Mouse (Mus musculus) heart, adult 8-10 months (tissue): ENCODE results near the gene Ttf2. TPM values are rescaled to one million over a fixed set of nuclear protein-coding genes. Genes with fewer than 3 reads are reported as not detected.

Experiments
- DNase-seq: peaks from one replicate; pipeline ENCODE4 v3.0.0; 2022; ENCODE audit warnings: low spot score
- total RNA-seq, 4 experiments: library from RNA; stranded (reverse); gene quantifications; 2 replicates each; pipeline ENCODE4 v1.2.4; 2022

Gene Ttf2
- 1 to 10 TPM; 2.1 to 2.8 (median 2.5) TPM for total RNA-seq

DNA sequence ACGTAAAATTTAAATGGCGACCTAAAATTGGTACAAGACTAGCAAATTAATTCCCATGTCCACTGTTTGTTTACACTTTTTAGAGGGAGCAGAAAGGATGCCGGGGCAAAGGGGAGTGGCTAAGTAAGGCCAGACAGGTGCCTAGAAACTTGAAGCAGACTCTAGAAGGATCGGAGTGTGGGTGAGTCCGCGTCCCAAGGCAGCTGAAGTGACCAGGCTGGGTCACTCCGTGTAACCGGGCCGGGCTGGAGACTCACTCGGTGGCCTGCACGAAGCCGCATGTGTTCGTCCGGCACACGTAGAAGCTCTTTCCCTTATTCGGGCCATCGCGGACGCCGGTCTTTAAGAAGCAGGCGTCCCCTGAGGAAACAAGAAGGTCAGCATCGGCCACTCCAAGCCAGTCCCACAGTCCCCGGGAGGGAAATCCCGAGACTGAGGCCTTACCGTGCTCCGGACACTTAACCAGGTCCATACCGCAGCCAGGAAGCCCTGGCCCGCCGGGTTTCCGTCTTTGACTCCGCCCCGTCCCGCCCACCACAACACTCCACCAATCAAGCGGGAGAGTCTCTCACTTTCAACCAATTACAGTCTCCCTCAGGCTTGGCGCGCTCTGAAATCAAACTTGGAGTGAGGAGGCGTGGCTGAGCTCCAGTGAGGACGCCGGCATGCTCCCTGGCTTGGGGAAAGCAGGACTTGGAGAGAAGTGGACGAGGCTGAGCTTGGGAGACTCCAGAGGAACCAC lies at the start of gene Ttf2:
TSS of gene Ttf2 (minus strand) at position 488 of the 742 bp plus-strand sequence.
- DNase-seq: peak; percentile 96

DNA sequence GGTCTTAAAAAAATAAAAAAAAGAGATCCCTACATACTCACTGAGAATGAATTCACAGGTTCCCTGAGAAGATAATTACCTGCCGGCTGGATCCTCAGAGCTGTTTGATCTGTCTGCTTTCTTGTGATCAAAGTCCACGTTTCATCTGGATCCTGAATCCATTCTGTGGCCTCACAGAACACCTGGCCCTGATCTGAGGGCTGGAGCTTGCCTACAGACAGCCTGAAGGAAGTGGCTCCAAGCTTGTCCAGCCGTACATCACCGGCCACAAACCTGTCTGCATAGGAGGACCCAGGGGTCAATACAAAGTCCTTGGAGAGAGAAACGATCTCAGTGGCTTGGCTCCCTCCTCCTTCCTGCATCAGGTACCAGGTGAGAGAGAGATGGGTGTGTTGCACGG lies 49.0 kb upstream of the Ttf2 start:
- no peak for DNase-seq

DNA sequence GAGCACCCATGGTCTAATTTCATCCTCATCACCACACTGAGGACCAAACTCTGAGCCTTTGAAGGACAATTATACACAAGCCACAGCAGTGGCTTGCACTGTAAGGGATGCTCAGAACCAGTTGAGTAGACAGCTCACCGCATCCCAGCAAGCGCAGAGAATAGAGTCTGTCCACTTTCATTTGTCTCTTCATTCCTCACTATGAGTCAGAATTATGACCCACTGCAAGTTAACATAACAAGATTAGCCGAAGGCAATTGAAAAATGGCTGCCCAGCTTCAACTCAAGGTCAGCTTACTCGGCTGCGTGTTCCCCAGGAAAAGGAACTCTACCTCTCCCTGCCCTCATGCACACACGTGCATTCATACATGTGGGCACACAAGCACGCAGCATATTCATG lies 46.6 kb upstream of the Ttf2 start:
- DNase-seq: no peak

DNA sequence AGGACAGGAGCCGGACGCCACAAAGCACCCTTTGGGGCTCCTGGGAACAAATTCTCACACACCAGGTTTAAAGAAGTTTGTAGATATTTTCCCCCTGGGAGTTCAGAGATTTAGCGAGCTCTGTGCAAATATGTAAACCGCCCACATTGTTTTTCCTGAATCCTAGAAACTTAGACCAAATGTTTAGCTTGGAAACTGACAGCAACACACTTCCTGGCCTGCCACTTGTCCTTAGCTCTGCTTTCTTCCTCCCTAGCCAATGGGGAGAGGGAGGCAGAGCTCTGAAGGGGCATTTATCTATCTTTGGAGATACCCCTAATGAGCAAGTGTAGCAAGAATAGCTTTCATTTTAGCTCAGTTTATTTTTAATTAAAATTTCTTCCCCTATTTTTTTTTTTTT lies 45.8 kb upstream of the Ttf2 start:
- DNase-seq: no peak

DNA sequence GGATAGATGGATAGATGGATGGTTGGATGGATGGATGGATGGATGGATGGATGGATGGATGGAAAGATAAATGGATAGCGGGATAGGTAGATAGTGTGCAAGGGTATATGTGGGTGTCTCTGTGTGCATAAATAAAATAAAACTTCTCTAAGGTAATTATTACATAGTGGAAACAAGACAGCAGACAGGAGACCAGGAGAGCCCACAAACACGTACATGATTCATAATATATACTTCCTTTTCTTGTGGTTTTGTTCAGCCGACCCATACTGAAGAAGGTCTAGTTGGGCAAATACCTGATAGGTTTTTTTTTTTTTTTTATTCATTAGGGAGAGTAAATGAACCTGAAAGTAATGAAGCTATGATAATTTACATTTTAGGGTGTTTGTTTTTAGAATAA lies 44.1 kb upstream of the Ttf2 start:
- DNase-seq: no peak

DNA sequence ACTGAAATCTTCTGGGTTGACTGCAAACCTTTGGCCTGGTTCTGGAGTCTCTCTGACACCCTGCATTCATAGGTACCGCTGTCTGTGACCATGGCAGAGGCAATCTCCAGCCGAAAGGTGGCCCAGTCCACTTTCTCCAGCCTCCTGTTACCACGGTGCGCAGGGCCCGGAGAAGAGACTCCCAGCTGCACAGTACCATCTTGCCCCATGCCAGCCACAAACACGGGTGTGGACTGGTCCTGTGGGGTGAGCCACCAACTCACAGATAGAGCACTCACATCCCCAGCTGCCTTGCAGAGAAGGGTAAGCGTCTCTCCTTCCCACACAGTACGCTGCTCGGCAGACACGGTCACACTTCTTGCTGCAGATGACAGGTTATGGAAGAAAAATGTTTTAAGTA lies 43.5 kb upstream of the Ttf2 start:
- no peak for DNase-seq

DNA sequence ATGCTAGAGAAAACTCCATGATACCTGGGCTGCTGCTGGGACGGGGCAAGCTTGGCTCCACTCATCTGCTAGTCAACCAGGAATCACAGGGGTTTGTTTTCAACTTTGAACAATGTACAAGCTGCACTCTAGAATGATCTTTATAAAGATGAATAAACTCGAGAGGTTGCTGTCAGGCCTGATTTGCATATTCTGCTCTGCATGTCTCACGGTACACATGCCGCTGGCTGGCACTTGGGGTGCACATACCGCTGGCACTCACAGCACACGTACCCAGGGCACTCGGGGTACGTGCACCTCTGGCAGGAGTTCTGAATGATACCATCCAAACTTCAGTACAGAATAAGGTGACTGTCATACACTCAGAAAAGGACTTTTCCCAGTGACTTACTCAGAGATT lies 43.1 kb upstream of the Ttf2 start:
- DNase-seq: no peak

DNA sequence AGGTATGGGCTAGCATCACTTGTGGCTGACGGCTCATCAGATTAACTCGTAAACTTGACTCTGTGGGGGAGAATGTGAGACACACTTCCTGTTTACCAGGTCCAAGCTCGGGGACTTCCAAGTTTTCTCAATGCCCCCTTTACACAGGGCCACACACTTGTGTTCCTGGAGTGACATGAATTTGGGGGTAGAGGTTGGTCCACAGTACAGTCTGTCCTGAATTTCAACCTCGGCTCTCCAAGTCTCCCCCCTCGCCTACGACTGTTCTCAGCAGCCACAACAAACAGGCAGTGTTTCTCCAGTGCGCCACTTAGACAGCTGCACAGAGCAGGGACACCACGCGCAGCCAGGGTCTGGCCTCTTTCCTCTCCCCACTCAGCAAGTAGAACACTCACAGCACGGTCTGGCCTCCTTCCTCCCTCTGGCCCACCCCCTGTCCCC lies 42.7 kb upstream of the Ttf2 start:
- DNase-seq: no peak

DNA sequence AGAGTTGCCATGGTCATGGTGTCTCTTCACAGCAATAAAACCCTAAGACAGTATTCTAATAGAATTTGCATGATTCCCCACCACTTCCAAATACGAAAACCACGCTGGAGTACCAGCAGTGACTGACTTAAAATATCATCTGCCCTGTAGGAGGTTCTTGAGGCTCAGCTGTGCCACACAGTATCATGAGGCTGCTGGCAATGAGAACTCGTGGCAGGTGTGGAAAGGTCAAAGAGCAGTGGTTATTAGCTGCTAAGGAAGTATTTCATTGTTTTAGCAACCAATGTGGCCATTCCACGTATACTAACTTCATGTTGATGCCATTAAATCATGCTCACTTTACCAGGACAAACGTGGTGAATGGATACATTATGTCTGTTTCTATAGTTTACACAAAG lies 41.7 kb upstream of the Ttf2 start:
- DNase-seq: no peak

DNA sequence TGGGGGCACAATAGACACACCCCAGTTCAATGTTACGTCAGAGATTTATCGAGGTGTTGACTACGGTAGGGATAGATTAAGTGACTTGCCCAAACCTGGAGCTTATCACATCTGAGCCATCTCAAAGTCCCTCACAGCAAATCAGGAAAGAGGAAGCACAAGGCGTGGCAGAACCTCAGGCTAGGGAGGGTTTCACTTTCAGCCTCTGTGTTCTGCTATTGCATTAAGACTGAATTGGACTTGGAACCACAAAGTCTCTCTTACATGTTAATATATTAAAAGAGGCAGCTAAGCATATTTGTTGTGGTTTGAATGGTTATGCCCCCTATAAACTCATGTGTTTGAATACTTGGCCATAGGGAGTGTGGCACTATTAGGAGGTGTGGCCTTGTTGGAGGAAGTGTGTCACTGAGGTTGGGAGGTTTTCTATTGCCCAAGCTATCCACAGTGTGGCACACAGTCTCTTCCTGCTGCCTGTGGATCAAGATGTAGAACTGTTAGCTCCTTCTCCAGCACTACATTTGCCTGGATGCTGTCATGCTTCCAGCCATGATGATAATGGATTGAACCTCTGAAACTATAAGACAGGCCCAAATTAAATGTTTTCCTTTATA lies 41.2 kb upstream of the Ttf2 start:
- no peak for DNase-seq

DNA sequence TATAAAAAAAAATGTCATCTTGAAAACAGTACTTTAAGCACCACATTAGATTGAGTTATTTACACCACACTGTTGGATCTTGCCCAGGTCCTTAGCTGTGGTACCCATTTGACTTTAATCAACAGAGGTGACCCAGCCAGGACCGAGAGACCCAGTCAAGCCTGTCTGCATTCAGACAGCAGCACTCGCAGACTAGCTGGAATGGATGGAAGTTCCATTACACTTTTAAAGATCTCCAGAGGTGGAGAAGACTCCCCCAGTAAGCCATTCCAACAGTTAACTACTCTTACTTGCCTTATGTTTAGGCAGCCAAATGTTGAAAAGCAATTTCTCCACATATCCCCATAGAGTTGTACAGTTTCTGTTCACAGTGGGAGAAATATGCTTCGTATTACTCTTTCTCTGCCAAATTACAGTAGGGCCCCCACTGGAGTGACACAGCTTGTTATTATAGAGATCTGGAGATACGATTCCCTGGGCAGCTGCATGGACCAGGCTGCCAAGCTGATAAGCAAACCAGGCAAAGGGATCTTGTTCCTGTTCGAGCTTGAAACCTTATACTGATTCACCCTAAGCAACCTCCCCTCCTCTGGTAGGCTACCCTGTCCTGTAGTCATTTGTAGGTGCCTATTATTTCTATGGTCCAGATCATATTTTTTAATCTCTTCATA lies 37.8 kb upstream of the Ttf2 start:
- DNase-seq: no peak

DNA sequence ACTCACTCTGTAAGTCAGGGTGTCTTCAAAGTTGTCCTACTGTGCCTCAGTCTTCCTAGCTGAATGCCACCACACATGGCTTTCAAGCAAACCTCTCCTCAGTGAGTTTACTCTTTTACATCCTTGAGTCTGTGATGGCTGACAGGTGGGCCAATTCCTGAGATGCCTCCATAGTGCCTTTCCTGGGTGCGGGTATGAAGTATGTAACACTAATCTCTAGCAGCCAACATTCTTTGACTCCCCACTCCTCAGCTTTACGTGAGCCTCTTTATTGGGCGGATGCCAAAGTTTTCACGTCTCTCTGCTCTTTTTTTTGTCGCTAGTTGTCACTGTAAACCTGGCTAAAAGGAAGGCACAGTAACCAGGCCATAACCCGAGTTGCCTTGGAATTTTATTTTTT lies 35.9 kb upstream of the Ttf2 start:
- no peak for DNase-seq

DNA sequence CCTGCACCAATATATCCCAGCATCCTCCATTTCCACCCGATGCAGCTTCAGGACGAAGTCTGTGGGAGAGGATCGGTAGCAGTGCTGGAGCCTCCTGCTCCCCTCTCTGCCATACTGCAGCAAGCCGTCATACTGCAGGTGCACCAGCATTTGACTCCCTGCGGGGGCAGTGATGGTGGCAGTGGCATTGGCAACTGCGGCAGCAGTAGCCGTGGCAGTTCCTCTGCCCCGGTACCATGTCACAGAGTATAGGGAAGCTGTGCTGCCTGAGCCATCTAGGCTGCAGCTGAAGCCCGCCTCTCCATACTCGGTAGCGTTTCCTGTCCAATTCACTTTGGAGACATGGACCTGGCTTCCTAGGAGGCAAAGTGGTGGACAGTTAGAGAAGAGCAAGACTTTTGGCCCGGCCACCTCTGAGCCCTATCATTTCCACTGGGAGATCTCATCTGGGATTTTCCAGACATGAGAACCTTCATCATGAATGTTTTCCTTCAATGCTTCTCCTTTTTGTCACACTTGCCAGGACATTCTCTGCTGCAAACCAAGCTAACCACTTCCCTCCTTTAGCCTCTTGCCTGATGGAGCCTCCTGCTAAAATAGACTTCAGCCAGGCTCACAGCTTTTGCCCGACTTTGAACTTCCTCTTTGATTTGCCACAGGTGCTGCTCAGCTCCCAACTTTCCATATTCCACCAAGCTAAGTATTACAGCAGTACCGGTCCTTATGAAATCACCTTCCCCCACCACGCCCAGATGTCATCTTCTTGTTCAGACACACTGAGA lies 34.3 kb upstream of the Ttf2 start:
- DNase-seq: no peak

DNA sequence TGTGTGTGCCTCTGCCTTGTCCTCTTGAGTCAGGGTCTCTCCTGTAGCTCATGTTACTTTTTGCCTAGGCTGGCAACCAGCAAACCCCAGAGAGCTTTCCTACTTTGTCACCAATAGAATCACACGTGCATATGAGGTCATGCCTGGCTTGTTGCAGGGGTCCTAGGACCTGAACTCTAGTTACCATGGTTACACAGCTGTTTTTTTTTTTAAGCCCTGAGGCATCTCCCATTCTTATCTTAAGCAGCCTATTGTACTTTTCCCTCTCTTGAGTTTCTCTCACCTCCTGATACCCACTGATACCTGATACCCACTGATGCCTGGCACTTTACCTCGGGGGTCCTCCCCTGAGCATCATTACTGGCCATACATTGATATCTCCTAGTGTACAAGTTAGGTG lies 30.3 kb upstream of the Ttf2 start:
- DNase-seq: no peak

DNA sequence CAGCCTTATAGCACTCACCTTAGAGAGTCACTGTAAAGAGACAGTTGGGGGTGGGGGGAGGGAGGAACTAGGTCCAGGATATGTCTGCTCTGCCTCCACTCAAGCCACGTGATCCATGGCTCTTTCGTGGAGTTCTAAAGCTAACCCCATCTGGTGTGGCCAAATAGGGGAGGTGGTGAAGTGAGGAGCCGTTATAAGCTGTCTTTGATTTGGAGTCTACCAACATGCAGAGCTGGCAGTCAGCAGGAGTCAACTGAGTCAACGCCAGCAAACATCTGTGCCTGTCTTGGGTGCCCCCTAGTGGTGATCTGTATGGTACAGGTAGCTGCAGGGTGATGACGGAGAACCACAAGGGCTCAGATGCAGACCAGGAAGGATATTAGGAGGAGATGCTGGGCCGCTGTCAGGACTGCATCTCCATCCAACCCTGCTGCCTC lies 29.5 kb upstream of the Ttf2 start:
- DNase-seq: peak; percentile 73

DNA sequence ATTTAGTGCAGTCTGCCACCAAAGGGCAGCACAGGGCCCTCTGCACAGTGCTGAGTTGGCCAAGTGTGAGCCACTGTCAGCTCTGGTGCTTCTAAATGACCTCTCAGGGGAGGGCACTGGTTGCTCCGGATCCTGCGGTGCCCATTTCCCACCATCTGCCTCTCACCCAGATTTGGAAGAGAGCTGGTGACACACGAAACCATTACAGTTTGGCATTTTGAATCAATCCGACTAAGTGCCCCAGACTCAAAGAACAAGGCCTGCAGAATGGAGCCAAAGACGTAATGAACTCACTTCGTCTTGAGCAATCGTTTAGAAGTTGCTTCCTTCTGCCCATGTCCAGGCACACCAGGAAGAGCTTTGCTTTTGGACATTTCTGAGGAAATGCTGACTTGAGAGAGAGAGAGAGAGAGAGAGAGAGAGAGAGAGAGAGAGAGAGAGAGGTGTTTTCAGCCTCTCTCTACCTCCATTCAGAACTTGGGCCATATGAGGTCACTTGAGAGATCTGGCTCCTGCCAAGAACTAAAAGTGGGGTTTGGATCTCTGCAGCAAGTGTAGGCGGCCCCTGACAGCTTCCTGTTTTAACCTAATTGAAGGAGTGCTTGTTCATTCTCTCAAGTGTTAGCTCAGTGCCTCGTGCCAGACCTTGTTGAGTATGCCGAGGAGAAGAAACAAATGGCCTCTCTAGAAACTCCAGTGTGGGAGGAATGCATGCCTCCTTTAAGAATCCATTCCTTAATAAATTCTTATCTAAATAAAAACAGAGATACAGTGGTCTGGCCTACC lies 28.5 kb upstream of the Ttf2 start:
- DNase-seq: peak; percentile 60

DNA sequence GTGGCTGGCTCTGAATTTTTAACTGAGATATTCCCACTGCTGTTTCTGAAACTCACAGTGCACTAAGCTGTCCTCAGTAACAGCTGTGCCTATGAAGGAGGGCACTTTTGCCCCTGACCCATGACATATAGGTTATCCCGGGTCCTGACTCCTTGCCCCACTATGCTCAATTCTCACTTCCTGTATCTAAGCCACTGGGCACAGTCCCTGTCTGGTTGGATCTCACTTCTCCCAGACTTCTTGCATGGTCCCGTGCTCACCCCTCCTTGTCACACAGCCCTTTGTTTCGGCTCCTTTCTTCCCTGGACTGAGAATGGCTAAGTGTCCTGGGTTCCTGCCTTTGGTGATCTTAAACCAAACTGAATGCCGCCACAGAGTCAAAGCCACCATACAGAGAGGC lies 24.8 kb upstream of the Ttf2 start:
- DNase-seq: no peak

DNA sequence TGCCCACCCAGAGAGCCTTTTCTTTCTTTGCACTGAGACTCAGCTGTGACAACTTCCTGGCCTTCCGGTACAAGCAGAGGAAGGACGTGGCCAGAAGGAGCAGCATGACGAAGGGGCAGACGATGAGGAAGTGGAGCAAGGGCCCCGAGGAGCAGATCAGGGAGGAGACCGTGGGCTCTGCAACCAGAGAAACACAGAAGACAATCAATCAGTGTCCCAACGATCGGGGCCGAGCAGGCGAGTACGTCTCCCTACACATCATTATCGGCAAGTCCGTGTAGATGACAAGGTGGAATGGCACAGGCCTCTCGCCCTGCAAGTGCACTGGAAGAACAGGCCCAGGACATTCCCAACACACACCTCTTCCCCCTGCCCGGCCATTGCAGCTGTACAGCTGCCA lies 24.3 kb upstream of the Ttf2 start:
- DNase-seq: peak; percentile 59

DNA sequence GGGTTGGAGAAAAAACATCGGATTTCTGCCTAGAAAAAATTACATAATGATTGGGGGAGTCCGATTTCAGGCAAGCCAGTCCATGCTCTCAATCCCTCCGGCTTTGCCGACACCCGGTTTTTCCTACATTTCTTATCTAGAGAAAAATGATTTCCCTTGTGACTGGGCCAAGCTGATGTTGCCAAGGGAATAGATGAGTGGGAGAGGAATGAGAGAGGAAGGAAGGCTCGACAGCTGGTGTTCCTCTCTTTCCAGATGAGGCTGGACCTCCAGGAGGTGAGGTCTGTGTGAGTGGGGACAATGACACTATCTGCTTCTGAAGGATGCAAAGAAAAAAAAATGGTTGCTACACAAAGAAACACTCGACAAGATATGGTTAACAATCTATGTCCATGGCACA lies 23.7 kb upstream of the Ttf2 start:
- DNase-seq: no peak

DNA sequence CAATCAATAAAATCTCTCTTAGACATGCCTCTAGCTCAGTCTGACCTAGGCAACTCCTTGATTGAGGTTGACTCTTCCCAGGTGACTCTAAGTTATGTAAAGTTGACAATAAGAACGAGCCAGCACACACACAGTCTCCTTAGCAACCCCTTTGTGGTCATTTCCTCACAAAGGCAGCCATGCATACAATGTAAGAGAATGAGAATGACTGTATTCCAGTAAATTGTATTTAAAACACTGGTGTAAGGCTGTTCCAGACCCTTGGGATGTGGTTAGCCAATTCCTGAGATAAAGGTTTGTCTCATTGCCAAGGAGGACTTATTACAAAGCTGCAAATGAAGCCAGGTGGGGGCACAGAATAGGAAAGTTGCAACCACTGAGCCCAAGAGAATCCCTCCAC lies 20.8 kb upstream of the Ttf2 start:
- DNase-seq: no peak

DNA sequence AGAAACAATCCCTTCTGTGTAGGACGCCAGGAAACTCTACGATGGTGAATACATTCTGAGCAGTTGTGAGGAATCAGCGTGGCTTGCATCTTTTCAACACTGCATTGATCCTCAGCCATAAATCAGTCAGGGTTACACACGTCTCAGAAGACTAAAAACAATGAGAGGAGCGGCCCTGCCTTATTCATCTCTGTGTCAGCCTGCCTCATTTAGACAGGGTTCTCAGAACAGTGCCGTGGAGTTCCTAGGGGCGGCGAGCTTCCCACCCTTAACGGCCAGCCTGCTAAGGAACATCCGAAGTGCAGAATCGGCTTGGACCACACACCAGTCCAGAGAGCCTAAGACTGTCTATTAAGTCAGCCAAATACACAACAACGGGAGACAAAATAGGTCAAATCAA lies 20.0 kb upstream of the Ttf2 start:
- no peak for DNase-seq
